8 mouse cellular contexts compared by ENCODE assay signal in the genomic region with DNA sequence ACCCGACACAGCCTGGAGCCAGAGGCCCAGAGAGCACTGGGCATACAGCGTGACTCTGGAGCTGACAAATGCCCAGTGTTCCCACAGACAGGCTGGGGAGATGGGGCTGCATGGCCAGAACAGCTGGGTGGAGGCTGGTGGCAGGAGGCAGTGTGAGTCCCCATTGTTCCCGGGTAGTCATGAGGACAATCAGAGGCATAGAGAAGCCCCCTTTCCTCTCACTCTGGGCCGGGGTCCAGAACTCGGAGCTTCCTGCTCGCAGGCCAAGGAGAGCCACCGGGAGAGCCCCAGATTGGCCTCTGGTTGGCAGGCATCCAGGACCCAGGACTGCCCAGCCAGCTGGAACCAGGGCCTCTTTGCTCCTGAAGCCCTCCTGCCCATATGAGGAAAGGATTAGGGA.
DNase-seq lines count a peak whose midpoint lies in the region; ATAC-seq lines count a peak whose summit lies in the region.

No protein-coding gene starts in this region.

- 25% methylated on average over 7 of the region's 7 CpGs for WGBS in lung, embryonic 16.5 days
- WGBS in embryonic facial prominence, embryonic 10.5 days: 58% methylated on average over 7 of the region's 7 CpGs
- WGBS in hindbrain, embryonic 13.5 days: 21% methylated on average over 7 of the region's 7 CpGs
- 61% methylated on average over 7 of the region's 7 CpGs for WGBS in liver, embryonic 12.5 days (ENCODE audit: insufficient replicate concordance)

- H3K27me3 ChIP-seq in lung, embryonic 16.5 days (ENCODE audit: control insufficient read depth, insufficient read depth, low read depth, low read length): no peaks in the 10 kb centered on the region
- H3K27me3 ChIP-seq in embryonic facial prominence, embryonic 10.5 days (replicated peaks; ENCODE audit: low read depth, poor library complexity, severe bottlenecking): no peaks in the 10 kb centered on the region
- no peaks in the 10 kb centered on the region for H3K27me3 ChIP-seq in hindbrain, embryonic 13.5 days
- H3K27me3 ChIP-seq in liver, embryonic 12.5 days (replicated peaks): no peaks in the 10 kb centered on the region

- DNase-seq in lung, postnatal 36 days: no peak
- no peak for DNase-seq in embryonic facial prominence, embryonic 10.5 days (ENCODE audit: low spot score)
- peak; percentile 94 for DNase-seq in layer of hippocampus, adult 9-11 months
- DNase-seq in retina, postnatal 1 day: peak; percentile 93
- no peak for DNase-seq in T-cell, adult 2 months (ENCODE audit: low spot score)

- H3K27ac ChIP-seq in lung, embryonic 16.5 days (ENCODE audit: low read length): no peak overlapping the region
- peak overlapping the region; percentile 30; the same call in 1 of the 2 replicates for H3K27ac ChIP-seq in embryonic facial prominence, embryonic 10.5 days (replicated peaks)
- H3K27ac ChIP-seq in hindbrain, embryonic 13.5 days: peak overlapping the region; percentile 62
- H3K27ac ChIP-seq in liver, embryonic 12.5 days: no peak overlapping the region

- H3K9me3 ChIP-seq in lung, embryonic 16.5 days (ENCODE audit: control insufficient read depth, low read length): no peaks in the 10 kb centered on the region
- H3K9me3 ChIP-seq in embryonic facial prominence, embryonic 10.5 days: no peaks in the 10 kb centered on the region
- no peaks in the 10 kb centered on the region for H3K9me3 ChIP-seq in hindbrain, embryonic 13.5 days
- H3K9me3 ChIP-seq in liver, embryonic 12.5 days (replicated peaks): no peaks in the 10 kb centered on the region

- H3K4me2 ChIP-seq in lung, embryonic 16.5 days (ENCODE audit: low read depth, low read length): no peak overlapping the region
- no peak overlapping the region for H3K4me2 ChIP-seq in hindbrain, embryonic 13.5 days
- no peak overlapping the region for H3K4me2 ChIP-seq in liver, embryonic 12.5 days

- no peak overlapping the region; the same call in 1 of the 2 replicates for H3K9ac ChIP-seq in lung, embryonic 16.5 days (ENCODE audit: low read length)
- no peak overlapping the region for H3K9ac ChIP-seq in hindbrain, embryonic 13.5 days
- H3K9ac ChIP-seq in liver, embryonic 12.5 days: no peak overlapping the region

- peak; percentile 62 for ATAC-seq in lung, embryonic 16.5 days (ENCODE audit: low read depth)
- peak; percentile 81 for ATAC-seq in hindbrain, embryonic 13.5 days (ENCODE audit: low FRiP score)
- no peak for ATAC-seq in liver, embryonic 12.5 days

- H3K36me3 ChIP-seq in lung, embryonic 16.5 days (ENCODE audit: control insufficient read depth, insufficient read depth, low read length): no peaks in the 10 kb centered on the region
- H3K36me3 ChIP-seq in embryonic facial prominence, embryonic 10.5 days (replicated peaks): no peaks in the 10 kb centered on the region
- H3K36me3 ChIP-seq in hindbrain, embryonic 13.5 days: no peaks in the 10 kb centered on the region
- no peaks in the 10 kb centered on the region for H3K36me3 ChIP-seq in liver, embryonic 12.5 days

- peaks cover 5% of the 10 kb centered on the region for H3K4me1 ChIP-seq in lung, embryonic 16.5 days (replicated peaks; ENCODE audit: control insufficient read depth, insufficient read depth, low read length)
- no peaks in the 10 kb centered on the region for H3K4me1 ChIP-seq in embryonic facial prominence, embryonic 10.5 days
- H3K4me1 ChIP-seq in hindbrain, embryonic 13.5 days (replicated peaks): peaks cover 24% of the 10 kb centered on the region
- no peaks in the 10 kb centered on the region for H3K4me1 ChIP-seq in liver, embryonic 12.5 days

- H3K4me3 ChIP-seq in lung, embryonic 16.5 days (ENCODE audit: low read length): no peak overlapping the region
- H3K4me3 ChIP-seq in embryonic facial prominence, embryonic 10.5 days: no peak overlapping the region
- H3K4me3 ChIP-seq in hindbrain, embryonic 13.5 days: no peak overlapping the region
- H3K4me3 ChIP-seq in liver, embryonic 12.5 days: no peak overlapping the region

Comparison
In these comparisons a context has a peak if more than half of its experiments do, and no peak if none do; other contexts are left out.
1. H3K27ac ChIP-seq: peak in embryonic facial prominence, embryonic 10.5 days (single experiment) and hindbrain, embryonic 13.5 days (single experiment); none in lung, embryonic 16.5 days (single experiment) and liver, embryonic 12.5 days (single experiment).
2. DNase-seq: peak in layer of hippocampus, adult 9-11 months (single experiment) and retina, postnatal 1 day (single experiment); none in lung, postnatal 36 days (single experiment), embryonic facial prominence, embryonic 10.5 days (single experiment) and T-cell, adult 2 months (single experiment).